Mouse (Mus musculus) CH12.LX (cell line): ENCODE measurements around the gene Atp13a5.

Experiments
- BHLHE40 ChIP-seq: IDR thresholded peaks from 2 replicates; pipeline ENCODE4 v1.6.1; 2011; ENCODE audit warnings: mild to moderate bottlenecking, low read depth, low read length, improper control_type of control experiment
- CHD1 ChIP-seq: IDR thresholded peaks from 2 replicates; pipeline ENCODE4 v1.6.1; 2012; ENCODE audit warnings: low read depth, low read length, improper control_type of control experiment, inconsistent platforms
- CTCF ChIP-seq, 2 experiments: IDR thresholded peaks in 1 of 2; conservative IDR thresholded peaks in 1 of 2; 2 replicates each; pipeline ENCODE4 v1.5.1; 2011 to 2012; ENCODE audit warnings: low read depth in 2 of 2, low read length in 2 of 2, improper control_type of control experiment in 1 of 2, inconsistent platforms in 1 of 2, mild to moderate bottlenecking in 1 of 2, moderate library complexity in 1 of 2
- JUN ChIP-seq: IDR thresholded peaks from 2 replicates; pipeline ENCODE4 v1.6.1; 2011; ENCODE audit warnings: low read depth, mild to moderate bottlenecking, low read length, improper control_type of control experiment, moderate library complexity; ENCODE audit not compliant: insufficient read depth
- MEF2A ChIP-seq: IDR thresholded peaks from 2 replicates; pipeline ENCODE4 v1.6.1; 2014; ENCODE audit warnings: low read depth, mild to moderate bottlenecking, inconsistent platforms, low read length, improper control_type of control experiment, borderline replicate concordance
- MXI1 ChIP-seq: IDR thresholded peaks from 2 replicates; pipeline ENCODE4 v1.6.1; 2011; ENCODE audit warnings: mild to moderate bottlenecking, low read depth, low read length, improper control_type of control experiment
- POLR2A ChIP-seq: IDR thresholded peaks from 2 replicates; pipeline ENCODE4 v1.6.1; 2011; ENCODE audit warnings: low read depth, mild to moderate bottlenecking, improper control_type of control experiment, low read length
- SIN3A ChIP-seq: IDR thresholded peaks from 2 replicates; pipeline ENCODE4 v1.6.1; 2012; ENCODE audit warnings: low read length, improper control_type of control experiment, inconsistent platforms
- UBTF ChIP-seq: IDR thresholded peaks from 2 replicates; pipeline ENCODE4 v1.6.1; 2012; ENCODE audit warnings: low read depth, mild to moderate bottlenecking, inconsistent platforms, low read length, improper control_type of control experiment, moderate library complexity
- ZNF384 ChIP-seq: IDR thresholded peaks from 2 replicates; pipeline ENCODE4 v1.6.1; 2012; ENCODE audit warnings: low read depth, low read length, improper control_type of control experiment, inconsistent platforms

- no peak for TF ChIP-seq CTCF (conservative IDR thresholded peaks at IDR 0.05 in 1 of 2, IDR thresholded peaks at IDR 0.05 in 1 of 2; ENCODE audit: low read depth in 2 of 2, low read length in 2 of 2)
- no peak for TF ChIP-seq POLR2A
- TF ChIP-seq CHD1: no peak
- TF ChIP-seq MEF2A: no peak
- TF ChIP-seq SIN3A: no peak
- no peak for TF ChIP-seq MXI1
- TF ChIP-seq BHLHE40: no peak
- TF ChIP-seq ZNF384: no peak
- TF ChIP-seq JUN: no peak
- no peak for TF ChIP-seq UBTF
Observed at GRCm38 (mm10) chr16:29201146-29201545, 177.4 kb downstream of the Atp13a5 start.
